Mouse (Mus musculus) heart, postnatal 4 days (tissue): ENCODE data around the gene Rnf213. TPM values are rescaled to one million over a fixed set of nuclear protein-coding genes. Genes with fewer than 3 reads are reported as not detected.
"Not testable (repeated sequence)": the region's sequence is repeated elsewhere in the genome, so short reads cannot be mapped to it uniquely, and the experiment has no call there.

Experiments used
- DNase-seq: peaks from one replicate; pipeline ENCODE4 v3.0.0; 2021
- total RNA-seq, 2 experiments: library from RNA; stranded (reverse); gene quantifications; 2 replicates each; pipeline ENCODE4 v1.2.3; 2021

Gene Rnf213
- total RNA-seq, result 10 to 100 TPM; 17.2 to 19.7 TPM

- DNase-seq, result peak; percentile 71
These were observed at the start of gene Rnf213 for GRCm38 (mm10) chr11:119392800-119393482. Gene Rnf213 (plus strand): TSS chr11:119393100.

DNA sequence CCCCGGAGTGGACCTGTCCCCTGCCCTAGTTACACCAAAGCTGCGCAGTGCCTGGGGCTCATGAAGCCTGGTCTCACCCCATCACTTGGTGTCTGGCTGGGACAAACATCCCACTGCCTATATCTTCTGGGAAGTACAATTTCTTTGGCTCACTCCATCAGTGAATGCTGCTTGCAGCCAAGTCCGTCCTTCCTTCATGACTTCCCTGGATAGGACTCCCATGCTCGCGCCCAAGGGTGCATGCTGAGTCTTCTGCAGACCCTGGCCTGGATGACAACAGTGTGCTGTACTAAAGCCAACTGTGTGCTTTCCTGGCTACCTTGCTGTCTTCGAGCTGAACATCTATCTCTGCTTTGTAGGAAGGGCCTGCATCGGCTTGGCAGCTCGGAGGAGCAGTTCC, 48.7 kb upstream of the Rnf213 start:
- DNase-seq, result no peak

DNA sequence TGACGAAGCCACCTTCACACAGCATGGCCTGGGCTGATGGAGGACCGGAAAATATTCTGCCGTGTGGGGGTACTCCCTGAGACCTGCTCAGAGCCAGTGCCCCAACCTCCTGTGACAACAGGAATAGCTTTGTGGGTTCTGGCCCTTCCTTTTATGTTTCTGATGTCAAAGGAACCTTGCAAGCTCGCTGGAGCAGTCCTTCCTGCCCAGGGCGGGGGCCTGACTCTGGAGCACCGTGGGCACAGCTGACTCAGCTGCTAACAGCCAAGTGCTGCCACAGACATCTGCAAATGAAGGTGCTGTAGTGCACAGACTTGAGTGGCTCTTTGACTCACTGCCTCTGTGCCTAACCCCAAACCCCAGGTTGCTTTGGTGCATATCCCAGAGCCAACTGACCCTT, 48.0 kb upstream of the Rnf213 start:
- DNase-seq, result no peak

DNA sequence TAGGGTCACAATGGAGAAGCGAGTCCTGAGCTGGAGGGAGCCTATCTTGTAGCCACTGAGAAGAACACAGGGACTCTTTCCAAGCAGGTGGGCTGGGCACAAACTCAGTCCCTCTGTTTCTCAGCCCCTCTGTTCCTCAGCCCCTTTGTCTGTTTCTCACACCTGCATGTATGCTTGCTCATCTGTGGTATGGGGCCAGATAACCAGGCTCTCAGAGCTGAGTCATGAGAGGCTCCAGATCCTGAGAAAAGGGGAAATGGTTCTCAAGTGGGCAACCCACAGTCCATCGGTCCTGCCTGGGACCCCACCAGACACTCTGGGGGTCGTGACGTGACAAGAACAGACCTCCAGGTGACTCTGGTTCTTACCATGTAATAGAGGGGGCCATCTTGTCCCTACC, 45.8 kb upstream of the Rnf213 start:
- no peak for DNase-seq

DNA sequence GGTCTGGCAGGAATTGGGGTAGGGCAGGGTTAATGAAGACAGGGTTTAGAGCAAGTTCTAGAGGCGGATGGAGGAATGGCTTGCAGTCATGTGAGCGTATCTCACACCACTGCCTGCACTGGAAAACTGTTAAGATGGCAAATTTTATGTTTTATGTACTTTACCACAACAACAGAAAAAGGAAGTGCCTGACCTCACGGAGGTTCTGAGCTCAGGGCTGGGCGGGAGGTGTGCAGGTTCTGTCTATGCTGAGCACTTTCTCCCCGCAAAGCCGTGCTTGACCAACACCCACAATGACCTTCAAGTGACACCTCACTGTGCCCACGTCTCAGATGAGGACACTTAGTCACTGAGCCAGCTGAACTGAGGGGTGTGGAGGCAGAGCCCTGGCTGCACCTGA, 40.8 kb upstream of the Rnf213 start:
- no peak for DNase-seq

GRCm38 (mm10) chr11:119353946-119354345, 39.0 kb upstream of the Rnf213 start:
- DNase-seq, result no peak

GRCm38 (mm10) chr11:119354798-119355442, 38.0 kb upstream of the Rnf213 start:
- DNase-seq, result peak; percentile 56

DNA sequence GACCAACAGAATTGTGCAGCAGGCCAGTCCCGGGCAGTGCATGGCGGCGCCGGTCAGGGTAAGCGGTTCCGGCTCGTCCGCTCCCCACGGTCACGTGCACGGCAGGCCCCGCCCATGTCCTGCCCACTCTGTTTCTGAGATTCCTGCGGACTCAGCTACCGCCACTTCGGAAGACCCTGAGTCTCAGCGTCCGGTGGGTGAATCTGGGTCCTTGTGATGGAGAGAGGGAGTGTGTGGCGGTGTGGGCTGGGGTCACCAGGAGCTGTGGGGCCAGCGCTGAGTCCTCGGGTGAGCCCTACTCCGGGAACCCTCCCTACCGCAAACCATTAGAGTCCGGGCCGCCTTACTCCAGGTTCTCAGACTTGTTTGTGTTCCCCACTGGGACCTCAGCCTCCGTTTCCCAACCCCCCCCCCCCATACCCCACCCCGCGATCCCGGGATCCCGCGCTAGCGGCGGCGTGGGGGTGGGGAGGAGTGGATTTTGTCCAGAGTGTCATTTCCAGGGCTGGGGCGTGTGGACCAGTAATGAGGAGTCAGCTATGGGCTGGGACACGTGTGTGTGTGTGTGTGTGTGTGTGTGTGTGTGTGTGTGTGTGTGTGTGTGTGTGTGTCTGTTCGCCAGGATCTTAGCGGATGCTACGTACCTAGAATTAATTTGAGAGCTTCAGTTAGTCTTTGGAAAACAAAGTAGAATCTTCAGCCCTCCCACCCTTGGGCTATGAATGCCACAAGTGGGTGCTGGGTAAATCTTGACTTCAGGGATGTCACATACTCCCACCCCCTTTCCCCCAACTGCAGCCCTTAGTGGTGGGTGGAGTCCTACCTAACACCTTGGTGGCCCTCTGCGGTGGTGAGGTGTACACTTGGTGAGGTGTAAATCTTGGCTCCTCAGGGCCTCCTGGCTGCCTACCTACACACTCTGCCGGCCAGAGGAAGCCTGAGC, 37.2 kb upstream of the Rnf213 start, which contains the start of the genes Sgsh and Slc26a11:
Gene Sgsh (minus strand): TSS at position 94 of the 943 bp plus-strand sequence.
Gene Slc26a11 (plus strand): TSS at position 115 of the 943 bp plus-strand sequence.
- peak; percentile 91 for DNase-seq

DNA sequence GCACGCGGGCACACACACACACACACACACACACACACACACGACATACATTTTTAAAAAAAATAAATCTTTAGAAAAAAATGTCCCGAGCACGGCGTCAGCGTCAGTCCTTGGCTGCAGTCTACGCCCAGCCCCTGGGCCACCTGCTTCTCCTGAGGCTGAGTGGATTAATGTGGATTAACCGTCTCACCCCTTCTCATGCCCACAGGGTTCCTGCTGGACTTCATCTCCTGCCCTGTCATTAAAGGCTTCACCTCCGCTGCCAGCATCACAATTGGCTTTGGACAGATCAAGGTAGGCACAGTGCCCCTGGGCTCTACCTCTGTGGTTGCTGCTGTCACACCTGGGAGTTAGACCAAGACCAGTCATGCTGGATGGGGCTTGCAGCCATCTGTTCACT, 33.8 kb upstream of the Rnf213 start:
- no peak for DNase-seq

DNA sequence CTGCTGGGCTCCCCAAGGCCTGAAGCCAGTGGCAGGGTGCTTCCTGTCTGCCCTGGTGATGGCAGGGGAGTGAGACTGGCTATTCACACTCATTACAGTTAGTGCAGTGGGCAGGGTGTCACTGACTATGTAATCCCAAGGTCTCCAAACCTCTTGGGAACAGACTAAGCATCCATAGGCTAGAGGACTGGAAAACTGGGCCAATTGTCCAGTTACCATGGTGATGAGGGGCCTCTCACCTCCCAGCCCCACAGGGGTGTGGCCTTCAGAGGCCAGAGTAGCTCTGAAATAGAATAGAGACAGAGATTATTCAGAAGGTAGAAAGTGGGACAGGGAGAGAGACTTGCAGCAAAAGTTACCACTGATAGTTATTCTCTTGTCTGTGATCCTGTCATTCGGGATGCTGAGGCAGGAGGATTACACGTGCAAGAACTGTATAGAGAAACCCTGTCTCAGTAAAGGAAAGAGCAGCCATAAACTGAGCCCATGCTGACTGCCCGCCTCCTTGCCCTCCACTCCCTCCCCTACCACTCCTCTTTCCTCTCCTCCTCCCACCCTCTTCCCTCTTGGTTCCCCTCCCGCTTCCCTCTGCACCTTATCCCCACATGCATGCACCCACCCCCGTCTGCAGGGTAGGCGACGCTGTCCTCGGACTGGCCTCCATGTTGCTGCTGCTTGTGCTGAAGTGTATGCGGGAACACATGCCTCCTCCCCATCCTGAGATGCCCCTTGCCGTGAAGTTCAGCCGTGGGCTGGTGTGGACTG, 29.9 kb upstream of the Rnf213 start:
- DNase-seq, result no peak

- DNase-seq, result peak; percentile 78
These were observed 29.3 kb upstream of the Rnf213 start for GRCm38 (mm10) chr11:119363534-119364145.

DNA sequence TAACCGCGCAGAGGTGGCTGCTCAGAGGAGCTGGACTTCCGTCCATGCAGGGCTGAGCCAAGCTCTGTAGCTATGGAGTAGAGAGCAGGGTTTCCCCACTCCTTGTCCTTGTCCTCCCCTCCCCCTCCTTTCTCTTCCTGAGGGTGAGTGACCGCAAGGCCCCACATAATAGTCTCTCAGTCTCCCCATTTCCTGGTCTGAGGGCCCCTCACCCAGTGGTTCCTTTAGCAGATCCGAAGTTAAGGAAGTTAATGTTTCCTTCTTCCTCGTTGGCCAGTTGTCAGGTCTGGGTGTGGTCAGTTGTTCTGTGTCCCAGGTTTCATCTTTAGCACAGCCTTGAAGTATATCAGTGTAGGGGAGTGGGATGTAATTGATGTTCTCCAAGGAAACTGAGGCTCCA, 17.5 kb upstream of the Rnf213 start:
- DNase-seq, result no peak

DNA sequence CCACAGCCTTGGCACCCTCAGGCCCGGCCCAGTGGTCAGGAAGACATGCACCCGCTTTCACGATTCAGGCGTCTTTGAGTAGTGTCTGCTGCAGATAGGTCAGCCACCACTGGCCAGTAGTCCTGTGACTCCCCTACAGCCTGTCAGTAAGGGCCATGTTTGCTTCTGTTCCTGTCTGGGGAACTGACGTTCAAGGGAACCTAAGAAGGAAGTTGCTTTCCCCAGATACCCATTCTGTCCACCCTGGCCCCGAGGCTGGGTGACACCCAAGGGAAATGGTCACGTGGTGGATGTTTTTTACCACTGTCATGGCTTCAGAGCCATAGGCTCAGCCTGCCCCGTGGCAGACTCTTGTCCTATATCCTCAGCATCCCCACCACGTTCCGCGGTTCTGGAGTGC, 15.6 kb upstream of the Rnf213 start:
- no peak for DNase-seq

- DNase-seq, result no peak
These were observed 14.3 kb upstream of the Rnf213 start for GRCm38 (mm10) chr11:119378551-119378950.

DNA sequence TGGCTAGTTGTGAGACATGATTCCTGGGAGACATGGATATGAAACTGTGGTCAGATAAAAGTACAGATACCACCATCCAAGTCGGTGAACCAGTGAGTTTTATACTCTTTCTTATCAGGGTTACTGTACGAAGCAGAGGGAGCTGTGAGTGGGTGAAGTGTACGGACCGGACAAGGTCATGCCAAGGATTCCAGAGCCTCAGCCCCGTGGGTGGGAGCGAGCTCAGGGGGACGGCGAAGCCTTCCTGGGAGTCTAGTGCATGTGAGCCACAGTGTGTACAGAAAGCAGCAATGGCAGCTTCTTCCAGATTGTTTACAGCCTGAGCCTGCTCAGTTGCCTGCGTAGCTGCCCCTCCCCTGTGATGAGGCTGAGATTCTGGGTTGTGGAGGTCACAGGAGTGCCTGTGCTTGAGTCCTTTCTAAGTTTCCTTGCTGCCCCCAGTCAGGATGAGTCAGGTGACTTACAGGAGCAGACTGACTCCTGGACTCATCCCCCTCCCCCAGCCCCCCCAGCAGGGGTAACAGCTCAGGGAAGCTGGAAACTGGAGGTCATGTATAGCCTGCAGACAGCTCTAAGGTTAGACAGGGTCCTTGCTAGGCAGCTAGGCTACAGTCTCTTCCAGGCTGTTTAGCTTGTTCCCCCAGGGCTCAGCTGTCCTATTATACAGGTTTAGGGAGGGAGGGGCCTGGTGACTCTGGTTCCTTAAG, 11.1 kb upstream of the Rnf213 start:
- no peak for DNase-seq

DNA sequence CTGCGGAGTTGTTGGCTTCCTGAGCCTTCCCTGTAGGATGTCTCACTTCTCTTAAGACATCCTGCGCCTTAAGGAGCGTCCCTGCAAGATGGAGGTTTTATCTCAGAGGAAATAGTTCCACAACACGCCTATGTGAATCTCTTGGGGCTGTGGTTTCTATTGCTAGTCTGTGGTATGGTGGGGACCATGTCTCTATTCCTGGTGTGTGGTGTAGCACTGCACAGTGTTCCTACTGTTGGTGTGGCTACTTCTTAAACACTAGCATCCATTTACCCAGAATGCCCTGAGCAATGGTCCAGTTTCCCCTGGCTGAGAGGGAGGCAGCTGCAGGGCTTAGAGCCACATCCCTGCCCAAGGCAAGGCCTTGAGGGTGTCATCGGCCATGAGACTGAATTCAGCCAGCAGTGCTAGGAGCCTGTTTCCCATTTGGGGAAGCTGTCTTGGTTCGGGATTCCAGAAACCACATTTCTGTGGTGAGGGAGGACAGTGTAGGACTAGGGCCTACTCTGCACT, 10.5 kb upstream of the Rnf213 start:
- no peak for DNase-seq

DNA sequence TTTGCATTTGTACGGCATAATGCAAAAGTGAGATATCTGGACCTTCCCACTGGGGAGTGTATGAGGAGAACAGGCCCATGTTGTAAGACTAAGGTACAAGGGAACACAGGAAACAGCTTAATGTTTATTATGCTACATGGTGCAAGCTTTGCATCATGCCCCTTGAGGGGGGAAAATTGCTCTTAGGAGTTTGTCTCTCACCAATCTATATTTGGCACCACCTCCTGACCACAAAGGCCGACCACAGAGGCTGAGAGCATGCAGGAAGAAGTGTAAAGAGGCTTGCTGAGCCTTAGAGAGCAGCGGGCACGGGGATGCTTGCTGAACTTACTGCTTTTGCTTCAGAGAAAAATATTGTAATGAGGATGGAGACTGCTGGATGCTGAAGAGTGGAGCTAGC, 8.0 kb upstream of the Rnf213 start:
- DNase-seq, result no peak

- no peak for DNase-seq
These were observed 6.6 kb upstream of the Rnf213 start for GRCm38 (mm10) chr11:119386306-119386705.

GRCm38 (mm10) chr11:119387273-119387672, 5.6 kb upstream of the Rnf213 start:
- DNase-seq, result not testable (repeated sequence)

- DNase-seq, result peak; percentile 90
These were observed 3.0 kb upstream of the Rnf213 start for GRCm38 (mm10) chr11:119389851-119390270.
